Mouse (Mus musculus) lung, postnatal 4 days (tissue): ENCODE results near the gene Nxt2.
"Not testable (repeated sequence)": the region's sequence is repeated elsewhere in the genome, so short reads cannot be mapped to it uniquely, and the experiment has no call there.

Experiments
- DNase-seq, 2 experiments: peaks; one replicate each; pipeline ENCODE4 v3.0.0; 2021

Gene Nxt2

GRCm38 (mm10) chrX:142226542-142226941 is at the start of gene Nxt2:
Gene Nxt2 (plus strand): TSS chrX:142226770.
- no peak for DNase-seq

GRCm38 (mm10) chrX:142176981-142177380 is 49.6 kb upstream of the Nxt2 start:
- DNase-seq = no peak

- DNase-seq = no peak
Observed at GRCm38 (mm10) chrX:142182026-142182425, 44.5 kb upstream of the Nxt2 start.

GRCm38 (mm10) chrX:142189023-142189703 is 37.4 kb upstream of the Nxt2 start:
- DNase-seq = peak; percentile 28 to 30

GRCm38 (mm10) chrX:142190355-142190754 is 36.2 kb upstream of the Nxt2 start:
- no peak for DNase-seq

- DNase-seq = no peak
Observed at GRCm38 (mm10) chrX:142194420-142194819, 32.1 kb upstream of the Nxt2 start.

GRCm38 (mm10) chrX:142195551-142195950 is 31.0 kb upstream of the Nxt2 start:
- DNase-seq = no peak

GRCm38 (mm10) chrX:142196831-142197230 is 29.7 kb upstream of the Nxt2 start, which contains the start of gene Gucy2f:
Gene Gucy2f (minus strand): TSS chrX:142196931.
- DNase-seq = no peak

- peak in 1 of 2 experiments; percentile 38 for DNase-seq
Observed at GRCm38 (mm10) chrX:142200295-142200694, 26.3 kb upstream of the Nxt2 start.

GRCm38 (mm10) chrX:142227398-142228054 is 956 bp downstream of the Nxt2 start:
- peak in 1 of 2 experiments; percentile 36 for DNase-seq

- DNase-seq = peak; percentile 76 to 84
Observed at GRCm38 (mm10) chrX:142228055-142228768, 1.6 kb downstream of the Nxt2 start.

- no peak for DNase-seq
Observed at GRCm38 (mm10) chrX:142228769-142229158, 2.2 kb downstream of the Nxt2 start.

- DNase-seq = not testable (repeated sequence)
Observed at GRCm38 (mm10) chrX:142236146-142236545, 9.6 kb downstream of the Nxt2 start.

GRCm38 (mm10) chrX:142237101-142237500 is 10.5 kb downstream of the Nxt2 start:
- no peak for DNase-seq

- no peak for DNase-seq
Observed at GRCm38 (mm10) chrX:142245682-142246327, 19.2 kb downstream of the Nxt2 start.

GRCm38 (mm10) chrX:142250008-142250736 is 23.6 kb downstream of the Nxt2 start:
- DNase-seq = no peak

- no peak for DNase-seq
Observed at GRCm38 (mm10) chrX:142276031-142276430, 49.5 kb downstream of the Nxt2 start.

GRCm38 (mm10) chrX:142276573-142276972 is 50.0 kb downstream of the Nxt2 start:
- no peak for DNase-seq

- no peak for DNase-seq
Observed at GRCm38 (mm10) chrX:142285905-142286304, 59.3 kb downstream of the Nxt2 start.
